In genomic region chr11:119237007-119237406, GRCm38 (mm10) we compare ENCODE assay signal across 23 mouse cellular contexts. TPM values are rescaled to one million over a fixed set of nuclear protein-coding genes. Genes with fewer than 3 reads are reported as not detected.
"Had no signal": no experiment of that assay in that cellular context is flagged by ENCODE, and none has a peak within 500 bp of the region (broad histone marks: within the 10 kb centered on the region; RNA-seq: fewer than 3 reads in every experiment).

No protein-coding gene starts in this region.

- H3K9me3 ChIP-seq: heart, embryonic 15.5 days; hindbrain, embryonic 13.5 days; hindbrain, embryonic 15.5 days; kidney, embryonic 15.5 days; limb, embryonic 10.5 days; limb, embryonic 12.5 days; liver, embryonic 13.5 days had no signal

- H3K9ac ChIP-seq: hindbrain, embryonic 15.5 days; kidney, embryonic 15.5 days; limb, embryonic 12.5 days had no signal

- DNase-seq: gastrocnemius, postnatal 14 days; gastrocnemius, postnatal 36 days; heart, adult 11 months; heart, adult 2 months; heart, postnatal 14 days; heart, postnatal 36 days; kidney, adult 11 months; kidney, adult 2 months; kidney, adult 9 months; kidney, postnatal 14 days; kidney, postnatal 36 days; layer of hippocampus, adult 9-11 months; layer of hippocampus, postnatal 36 days; liver; liver, embryonic 13.5 days had no signal

- H3K36me3 ChIP-seq: heart, embryonic 13.5 days; heart, embryonic 15.5 days; kidney, embryonic 15.5 days; liver, embryonic 13.5 days had no signal

- H3K27ac ChIP-seq: heart, adult 2 months; heart, embryonic 13.5 days; heart, embryonic 15.5 days; kidney, postnatal 0 days; liver, embryonic 13.5 days had no signal

- H3K27me3 ChIP-seq: heart, embryonic 13.5 days; heart, embryonic 15.5 days; hindbrain, embryonic 13.5 days; hindbrain, embryonic 15.5 days; kidney, embryonic 15.5 days; limb, embryonic 12.5 days had no signal

RNA-seq across cellular contexts. Expression of gene Ccdc40, which starts 8.6 kb away (rescaled TPM):
- total RNA-seq: gastrocnemius, postnatal 14 days; gastrocnemius, postnatal 36 days had no signal
